Mouse (Mus musculus): Measurements from ENCODE around the gene Slc32a1. TPM values are rescaled to one million over a fixed set of nuclear protein-coding genes. Genes with fewer than 3 reads are reported as not detected.

Slc32a1 gene
- not detected for total RNA-seq (2021)
- long read RNA-seq, experiment 1 = 0 reads
- long read RNA-seq, experiment 2 = 0 reads

- DNase-seq (ENCODE audit: low spot score in 2 of 2) = no peak
Measured at GRCm38 (mm10) chr2:158610488-158611325, at the start of gene Slc32a1. Gene Slc32a1 (plus strand): TSS chr2:158610767.

- no peak for DNase-seq (ENCODE audit: low spot score in 2 of 2)
Measured at GRCm38 (mm10) chr2:158560801-158561200, 49.8 kb upstream of the Slc32a1 start.

- DNase-seq (ENCODE audit: low spot score in 2 of 2) = no peak
Measured at GRCm38 (mm10) chr2:158561371-158562144, 49.0 kb upstream of the Slc32a1 start.

- DNase-seq (ENCODE audit: low spot score in 2 of 2) = peak in 1 of 2 experiments; percentile 45
Measured at GRCm38 (mm10) chr2:158570421-158571081, 40.0 kb upstream of the Slc32a1 start.

- DNase-seq (ENCODE audit: low spot score in 2 of 2) = no peak
Measured at GRCm38 (mm10) chr2:158579979-158580378, 30.6 kb upstream of the Slc32a1 start.

- DNase-seq (ENCODE audit: low spot score in 2 of 2) = peak in 1 of 2 experiments; percentile 30
Measured at GRCm38 (mm10) chr2:158584621-158585358, 25.8 kb upstream of the Slc32a1 start.

DNA sequence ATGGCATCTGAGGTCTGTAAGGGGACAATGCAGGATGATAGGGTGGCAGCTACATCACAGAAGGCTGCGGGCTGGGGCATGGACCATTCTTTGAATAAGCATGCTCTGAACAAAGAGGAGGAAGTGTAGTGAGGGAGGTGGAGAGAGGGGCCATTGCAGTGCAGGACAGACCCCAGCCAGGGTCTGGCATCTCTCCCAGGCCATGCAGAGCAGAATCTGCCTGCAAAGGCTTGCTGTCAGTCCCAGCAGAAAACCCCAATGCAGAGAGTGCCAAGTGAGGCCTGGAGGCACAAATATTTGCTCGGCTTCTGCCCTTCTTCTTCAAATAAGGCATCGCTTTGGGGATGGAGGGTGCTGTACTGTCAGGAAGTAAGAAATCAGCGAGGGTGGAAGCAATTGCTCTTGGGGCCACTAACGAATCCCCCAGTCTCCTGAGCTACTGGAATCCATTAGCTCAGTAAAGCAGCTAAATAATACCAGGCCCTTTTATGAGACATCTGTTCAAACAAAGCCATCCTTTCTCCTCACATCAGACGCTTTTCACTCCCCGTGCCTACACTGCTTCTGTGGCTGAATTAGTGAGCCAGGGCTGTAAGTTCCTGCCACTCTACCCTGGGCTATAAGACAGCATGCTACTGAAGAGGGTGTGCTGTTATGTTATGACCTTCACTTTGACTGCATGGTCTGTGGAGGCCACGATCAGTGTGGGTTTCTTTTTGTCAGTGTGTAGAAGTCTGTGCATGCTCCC is 21.9 kb upstream of the Slc32a1 start:
- no peak for DNase-seq (ENCODE audit: low spot score in 2 of 2)

- DNase-seq (ENCODE audit: low spot score in 2 of 2) = no peak
Measured at GRCm38 (mm10) chr2:158590495-158590894, 20.1 kb upstream of the Slc32a1 start.

DNA sequence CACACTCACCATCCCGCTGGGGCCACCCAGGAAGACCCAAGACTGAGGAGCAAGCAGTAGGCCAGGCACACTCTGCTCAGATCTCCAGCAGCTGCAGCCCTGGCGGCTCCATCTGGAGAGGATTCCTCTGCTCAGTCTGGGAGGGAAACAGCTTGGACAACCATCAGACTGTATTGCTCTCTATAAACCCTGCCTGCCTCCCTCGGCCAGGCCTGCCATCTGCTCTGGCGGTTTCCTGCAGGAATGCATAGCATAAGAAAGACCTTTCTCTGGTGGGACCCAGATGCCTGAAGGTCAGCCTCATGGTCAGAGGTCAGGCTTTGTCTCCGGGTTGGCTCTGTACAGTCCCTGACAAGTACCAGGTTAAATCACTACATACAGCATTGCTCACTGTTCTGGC is 19.3 kb upstream of the Slc32a1 start:
- no peak for DNase-seq (ENCODE audit: low spot score in 2 of 2)

DNA sequence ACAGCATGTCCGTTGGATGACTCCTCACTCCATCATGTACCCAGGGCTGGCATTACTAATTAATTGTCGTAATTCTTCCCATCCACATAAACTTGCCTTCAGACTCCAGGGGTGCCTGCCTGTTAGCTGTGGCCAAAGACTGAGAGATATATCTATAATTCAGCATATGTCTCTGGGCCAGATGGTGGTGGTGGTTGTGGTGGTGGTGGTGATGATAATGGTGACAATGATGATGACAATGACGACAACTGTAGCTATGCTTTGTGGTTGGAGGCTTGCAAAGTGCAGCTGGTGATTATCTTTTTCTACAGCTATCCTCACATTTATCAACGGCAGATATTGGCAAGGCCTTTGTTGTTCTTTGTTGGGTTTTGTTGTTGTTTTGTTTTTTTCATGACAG is 17.2 kb upstream of the Slc32a1 start:
- no peak for DNase-seq (ENCODE audit: low spot score in 2 of 2)

GRCm38 (mm10) chr2:158595103-158595502 is 15.5 kb upstream of the Slc32a1 start:
- peak in 1 of 2 experiments; percentile 28 for DNase-seq (ENCODE audit: low spot score in 2 of 2)

- no peak for DNase-seq (ENCODE audit: low spot score in 2 of 2)
Measured at GRCm38 (mm10) chr2:158595577-158595976, 15.0 kb upstream of the Slc32a1 start.

- DNase-seq (ENCODE audit: low spot score in 2 of 2) = no peak
Measured at GRCm38 (mm10) chr2:158596803-158597202, 13.8 kb upstream of the Slc32a1 start.

DNA sequence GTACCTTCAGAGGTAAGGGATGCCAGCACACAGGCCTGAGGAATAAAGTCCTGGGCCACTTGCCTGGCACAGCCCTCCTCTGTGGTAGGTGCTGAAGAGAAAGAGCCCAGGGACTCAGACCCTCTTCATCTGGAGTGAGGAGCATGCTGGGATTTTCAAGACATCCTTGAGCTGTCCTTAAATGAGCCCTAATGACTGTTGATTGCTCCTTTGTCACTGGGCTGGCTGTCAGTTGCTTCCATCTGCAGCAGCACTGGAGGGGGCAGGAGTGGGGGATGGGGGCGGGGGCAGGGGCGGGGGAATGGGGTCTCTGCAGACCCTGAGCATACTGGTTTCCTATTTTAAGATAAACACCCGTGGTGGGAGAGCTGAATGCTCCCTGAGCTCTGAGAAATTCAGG is 10.1 kb upstream of the Slc32a1 start:
- no peak for DNase-seq (ENCODE audit: low spot score in 2 of 2)

GRCm38 (mm10) chr2:158601326-158601725 is 9.2 kb upstream of the Slc32a1 start:
- DNase-seq (ENCODE audit: low spot score in 2 of 2) = no peak

DNA sequence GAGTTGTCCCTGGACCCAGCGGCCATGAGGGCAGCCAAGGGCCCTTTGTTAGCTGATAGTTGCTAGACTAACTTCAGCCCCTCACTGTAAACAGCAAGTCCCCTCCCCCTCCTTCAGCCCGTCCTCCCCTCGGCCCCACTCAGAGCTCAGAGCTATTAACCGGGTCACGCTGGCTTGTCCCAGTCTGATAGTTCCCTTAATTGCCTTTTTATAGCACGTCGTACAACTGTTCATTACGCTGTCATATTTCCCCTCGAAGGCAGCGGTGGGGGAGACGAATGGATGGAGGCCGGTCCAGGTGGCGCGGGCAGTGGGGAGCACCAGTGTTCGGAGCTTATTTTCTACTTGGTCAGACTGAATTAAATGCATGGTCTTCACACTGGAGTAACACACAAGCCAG is 7.9 kb upstream of the Slc32a1 start:
- DNase-seq (ENCODE audit: low spot score in 2 of 2) = no peak

GRCm38 (mm10) chr2:158606511-158606964 is 4.0 kb upstream of the Slc32a1 start:
- no peak for DNase-seq (ENCODE audit: low spot score in 2 of 2)

DNA sequence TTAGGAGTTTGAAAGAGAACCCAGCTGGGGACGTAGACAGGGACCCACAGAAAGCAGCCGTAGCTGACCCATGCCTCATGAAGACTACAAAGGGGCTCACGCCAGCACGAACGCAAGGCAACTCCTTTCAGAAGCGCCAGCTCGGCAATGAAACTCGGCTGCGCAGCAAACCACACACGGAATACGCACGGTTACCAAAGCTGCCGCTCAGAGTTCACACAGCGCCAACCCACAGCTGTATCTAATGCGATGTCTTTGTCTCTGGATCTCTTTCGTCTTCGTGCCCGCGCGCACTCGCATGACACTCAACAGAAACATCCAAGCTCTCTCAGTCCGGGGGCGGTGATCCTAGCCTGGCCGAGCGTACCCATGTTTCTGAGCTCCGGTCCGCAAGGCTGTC is 886 bp upstream of the Slc32a1 start:
- DNase-seq (ENCODE audit: low spot score in 2 of 2) = no peak

- DNase-seq (ENCODE audit: low spot score in 2 of 2) = no peak
Measured at GRCm38 (mm10) chr2:158611326-158611719, 756 bp downstream of the Slc32a1 start.
